Mouse (Mus musculus) megakaryocyte, embryonic 14.5 days (primary cell): Measurements from ENCODE around the gene Morn4.

ENCODE experiments used
- FLI1 ChIP-seq: IDR thresholded peaks from 2 replicates; pipeline ENCODE4 v1.6.1; 2012; ENCODE audit warnings: low read length, inconsistent platforms, mixed read lengths
- GATA1 ChIP-seq: IDR thresholded peaks from 3 replicates; pipeline ENCODE4 v1.6.1; 2012; ENCODE audit warnings: mixed read lengths, low read length, inconsistent platforms, borderline replicate concordance

GRCm38 (mm10) chr19:42124684-42125083 lies 38.5 kb upstream of the Morn4 start:
- no peak for TF ChIP-seq GATA1
- TF ChIP-seq FLI1: no peak
